Mouse (Mus musculus) adrenal gland, adult 8-10 months (tissue): ENCODE measurements around the gene Olfm2. TPM values are rescaled to one million over a fixed set of nuclear protein-coding genes. Genes with fewer than 3 reads are reported as not detected.

Source experiments
- DNase-seq: peaks from one replicate; pipeline ENCODE4 v3.0.0; 2022
- total RNA-seq, 4 experiments: library from RNA; stranded (reverse); gene quantifications; 2 replicates each; pipeline ENCODE4 v1.2.4; 2022

Gene Olfm2
- total RNA-seq = 1 to 10 TPM in 1 of 4 experiments, under 1 TPM in 3; 0.42 to 1.1 (median 0.71) TPM

GRCm38 (mm10) chr9:20746017-20746660 lies at the start of gene Olfm2:
Gene Olfm2 (minus strand): TSS chr9:20746349.
- no peak for DNase-seq

GRCm38 (mm10) chr9:20794108-20794806 lies 48.1 kb upstream of the Olfm2 start:
- DNase-seq = no peak

GRCm38 (mm10) chr9:20790345-20790744 lies 44.2 kb upstream of the Olfm2 start:
- DNase-seq = no peak

- DNase-seq = no peak
These were observed 43.5 kb upstream of the Olfm2 start for GRCm38 (mm10) chr9:20789651-20790050.

- DNase-seq = no peak
These were observed 41.8 kb upstream of the Olfm2 start for GRCm38 (mm10) chr9:20787992-20788391.

GRCm38 (mm10) chr9:20785055-20785454 lies 38.9 kb upstream of the Olfm2 start:
- DNase-seq = no peak

GRCm38 (mm10) chr9:20781286-20781685 lies 35.1 kb upstream of the Olfm2 start:
- DNase-seq = peak; percentile 28

GRCm38 (mm10) chr9:20765274-20765673 lies 19.1 kb upstream of the Olfm2 start:
- DNase-seq = no peak

GRCm38 (mm10) chr9:20763099-20763498 lies 16.9 kb upstream of the Olfm2 start:
- no peak for DNase-seq

GRCm38 (mm10) chr9:20762197-20762961 lies 16.2 kb upstream of the Olfm2 start:
- no peak for DNase-seq

GRCm38 (mm10) chr9:20761388-20761787 lies 15.2 kb upstream of the Olfm2 start:
- no peak for DNase-seq

GRCm38 (mm10) chr9:20760813-20761212 lies 14.7 kb upstream of the Olfm2 start:
- DNase-seq = peak; percentile 77

- DNase-seq = peak; percentile 47
These were observed 12.7 kb upstream of the Olfm2 start for GRCm38 (mm10) chr9:20758896-20759295.

- DNase-seq = no peak
These were observed 12.1 kb upstream of the Olfm2 start for GRCm38 (mm10) chr9:20758243-20758642.

- peak; percentile 48 for DNase-seq
These were observed 11.2 kb upstream of the Olfm2 start for GRCm38 (mm10) chr9:20757087-20757955.

GRCm38 (mm10) chr9:20756081-20756700 lies 10.0 kb upstream of the Olfm2 start:
- no peak for DNase-seq

- no peak for DNase-seq
These were observed 8.2 kb upstream of the Olfm2 start for GRCm38 (mm10) chr9:20754335-20754734.

GRCm38 (mm10) chr9:20751477-20752029 lies 5.4 kb upstream of the Olfm2 start:
- no peak for DNase-seq

GRCm38 (mm10) chr9:20749213-20749612 lies 3.1 kb upstream of the Olfm2 start:
- no peak for DNase-seq

- DNase-seq = no peak
These were observed 2.4 kb upstream of the Olfm2 start for GRCm38 (mm10) chr9:20748540-20748939.

GRCm38 (mm10) chr9:20747682-20748081 lies 1.5 kb upstream of the Olfm2 start:
- no peak for DNase-seq
